Mouse (Mus musculus): ENCODE data around the gene Rnf5.

GRCm38 (mm10) chr17:34639461-34640255 lies 36.2 kb upstream of the Rnf5 start:
- TF ChIP-seq EP300 (optimal IDR thresholded peaks at IDR 0.05) (no peak), CTCF (IDR thresholded peaks at IDR 0.05; ENCODE audit: low read depth) (no peak)

Measured in stomach, postnatal 0 days (tissue).